Mouse (Mus musculus) adrenal gland, adult (tissue): ENCODE data around the gene Ankdd1b.

Experiments
- DNase-seq, 2 experiments: peaks; one replicate each; pipeline ENCODE4 v3.0.0; 2022 to 2023; ENCODE audit warnings: low spot score in 1 of 2; ENCODE audit not compliant: inconsistent age in 2 of 2

Gene Ankdd1b

GRCm38 (mm10) chr13:96457566-96457965 is 13.4 kb downstream of the Ankdd1b start:
- no peak for DNase-seq

- DNase-seq, result no peak
Observed at GRCm38 (mm10) chr13:96454288-96454687, 16.7 kb downstream of the Ankdd1b start.

- no peak for DNase-seq
Observed at GRCm38 (mm10) chr13:96452621-96453020, 18.4 kb downstream of the Ankdd1b start.

GRCm38 (mm10) chr13:96451386-96452140 is 19.4 kb downstream of the Ankdd1b start:
- DNase-seq, result no peak

DNA sequence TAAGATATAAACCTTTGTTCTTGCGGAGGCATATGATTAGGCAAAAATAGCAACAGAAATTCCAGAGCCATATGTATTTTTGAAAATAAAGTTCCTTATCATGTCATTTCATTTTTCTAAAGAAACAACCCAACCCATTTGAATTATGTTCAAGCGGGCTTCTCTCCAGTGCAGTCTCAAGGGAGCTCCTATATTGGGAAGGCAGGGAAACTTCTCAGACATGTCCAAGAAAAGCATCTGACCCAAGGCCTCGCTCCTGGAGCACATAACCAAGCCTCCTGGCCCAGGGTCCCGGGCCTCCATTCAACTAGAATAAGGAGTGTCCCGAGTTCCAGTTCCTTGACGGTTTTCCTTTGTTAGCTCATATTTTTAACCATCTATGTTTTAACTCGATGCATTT is 20.1 kb downstream of the Ankdd1b start:
- DNase-seq, result no peak

DNA sequence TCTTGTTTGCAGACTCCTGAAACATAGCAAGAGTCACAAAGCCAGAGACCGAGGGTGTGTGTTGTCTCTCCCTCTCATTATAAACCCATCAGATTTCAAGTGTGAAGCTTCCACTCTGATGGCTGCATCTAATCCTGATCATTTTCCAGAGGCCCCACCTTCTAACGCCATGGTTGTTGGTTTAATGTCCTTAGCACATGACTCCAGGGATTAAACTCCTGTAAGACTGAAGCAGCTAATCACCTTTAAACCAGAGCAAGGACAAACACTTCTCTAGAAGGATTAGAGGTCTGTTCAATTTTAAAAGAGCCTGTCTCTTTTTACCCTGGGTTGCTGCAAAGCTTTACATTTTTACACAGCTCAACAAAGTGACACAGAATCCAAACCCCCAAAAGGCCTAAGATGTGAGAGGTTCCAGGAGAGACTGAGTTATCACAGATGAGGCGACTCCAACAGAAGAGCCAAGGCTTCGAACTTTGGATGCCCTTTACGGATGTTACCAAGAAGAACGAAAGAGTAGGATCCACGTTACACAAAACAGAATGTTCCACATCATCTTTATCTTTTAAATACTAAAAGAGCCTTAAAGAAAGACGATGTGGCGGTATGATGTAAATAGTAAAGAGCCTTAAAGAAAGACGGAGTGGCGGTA is 20.7 kb downstream of the Ankdd1b start:
- DNase-seq, result no peak

DNA sequence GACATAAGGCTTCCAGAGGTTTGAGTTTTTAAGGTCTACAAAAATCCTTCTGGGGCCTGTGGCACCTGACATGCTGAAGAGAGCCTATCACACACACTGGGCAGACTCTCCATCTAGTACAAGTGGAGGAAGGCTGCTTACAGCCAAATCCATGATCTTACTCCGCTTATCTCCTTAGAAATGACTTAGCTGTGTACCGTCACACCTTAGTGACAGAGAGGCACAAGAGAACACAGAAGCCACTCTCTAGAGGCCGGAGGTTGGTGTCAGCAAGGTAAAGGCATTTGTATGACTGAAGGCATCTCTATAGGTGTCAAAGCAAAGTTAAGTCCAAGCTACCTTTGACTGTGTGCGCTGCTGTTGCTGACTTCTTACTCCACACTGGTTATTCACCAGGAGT is 30.6 kb downstream of the Ankdd1b start:
- no peak for DNase-seq

DNA sequence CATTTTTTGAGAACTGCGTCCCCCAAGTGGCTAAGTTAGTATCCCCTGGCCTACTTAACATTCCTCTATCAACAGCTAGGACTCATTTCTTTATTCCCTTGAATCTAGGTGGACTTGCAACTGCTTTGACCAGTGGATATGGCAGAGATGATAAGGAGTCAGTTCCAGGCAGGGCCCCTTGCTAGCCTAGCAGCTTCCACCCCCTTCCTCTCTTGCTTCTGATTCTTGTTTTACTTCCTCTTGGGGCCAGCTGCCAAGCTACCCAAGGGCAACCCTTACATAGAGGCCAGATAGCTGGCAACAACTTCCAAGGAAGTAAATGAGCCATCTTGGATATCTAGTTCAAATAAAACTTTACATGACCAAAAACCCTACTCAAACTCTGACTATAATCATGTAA is 34.1 kb downstream of the Ankdd1b start:
- no peak for DNase-seq

DNA sequence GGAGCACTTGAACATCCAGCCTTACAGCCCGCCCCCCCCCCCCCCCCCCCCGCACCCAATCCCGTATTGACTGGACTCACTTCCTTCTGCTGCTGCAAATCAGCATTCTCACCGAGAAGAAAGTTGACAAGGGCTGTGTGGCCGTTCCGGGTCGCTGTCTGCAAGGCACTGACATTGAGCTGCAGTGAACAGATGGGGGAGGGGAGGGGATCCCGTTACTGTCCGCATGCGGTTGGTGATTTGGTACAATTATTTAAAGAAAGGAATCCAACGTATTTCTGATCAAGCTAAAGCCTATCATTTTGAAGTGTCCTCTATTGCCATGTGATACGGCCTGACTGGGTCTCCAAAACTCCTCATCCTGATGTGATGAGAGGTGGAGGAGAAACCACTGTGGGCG is 35.2 kb downstream of the Ankdd1b start:
- peak in 1 of 2 experiments; percentile 59 for DNase-seq

GRCm38 (mm10) chr13:96434899-96435331 is 36.1 kb downstream of the Ankdd1b start:
- DNase-seq, result peak in 1 of 2 experiments; percentile 56

DNA sequence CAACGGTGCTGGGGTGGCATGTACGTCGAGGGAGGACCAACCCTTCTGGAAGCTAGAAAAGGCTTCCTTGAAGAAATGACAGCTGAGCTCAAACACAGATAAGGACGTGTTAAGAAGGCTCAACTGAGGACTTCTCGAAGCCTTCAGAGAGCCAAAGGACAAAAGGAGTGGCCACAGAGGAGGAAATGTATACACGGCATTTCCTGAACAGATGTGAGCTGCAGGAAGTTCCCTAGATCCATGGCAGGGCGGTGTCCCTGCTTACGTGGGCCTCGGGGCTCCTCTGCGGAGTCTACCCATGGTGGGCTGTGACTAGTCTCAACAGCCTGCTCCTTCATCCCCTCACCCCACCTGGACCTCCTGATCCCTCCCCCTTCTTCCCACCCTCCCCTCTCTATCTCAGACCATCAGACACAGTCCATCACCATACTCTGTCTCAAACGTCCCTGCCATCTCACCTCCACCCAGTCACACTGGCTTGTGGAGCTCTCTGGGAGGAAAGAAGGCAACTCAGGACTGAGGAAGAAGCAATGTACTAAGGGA is 37.3 kb downstream of the Ankdd1b start:
- DNase-seq, result no peak

DNA sequence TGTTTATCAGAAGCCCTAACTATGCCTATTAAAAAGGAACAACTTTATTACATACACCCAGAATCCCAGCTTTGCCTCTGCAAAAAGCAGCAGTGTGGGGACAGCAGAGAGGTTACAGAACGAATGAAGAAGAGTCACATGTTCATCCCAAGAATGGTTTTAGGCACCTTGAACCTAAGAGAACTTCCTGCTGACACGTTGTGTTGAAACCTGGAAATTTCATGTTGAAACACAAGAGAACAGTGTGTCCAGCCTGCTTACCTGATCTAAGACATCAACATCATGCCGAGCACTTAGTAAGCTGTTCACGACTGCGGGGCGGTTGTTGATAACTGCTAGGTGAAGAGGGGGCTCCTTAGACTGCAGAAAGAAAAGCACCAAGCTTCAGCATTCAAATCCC is 38.0 kb downstream of the Ankdd1b start:
- no peak for DNase-seq

DNA sequence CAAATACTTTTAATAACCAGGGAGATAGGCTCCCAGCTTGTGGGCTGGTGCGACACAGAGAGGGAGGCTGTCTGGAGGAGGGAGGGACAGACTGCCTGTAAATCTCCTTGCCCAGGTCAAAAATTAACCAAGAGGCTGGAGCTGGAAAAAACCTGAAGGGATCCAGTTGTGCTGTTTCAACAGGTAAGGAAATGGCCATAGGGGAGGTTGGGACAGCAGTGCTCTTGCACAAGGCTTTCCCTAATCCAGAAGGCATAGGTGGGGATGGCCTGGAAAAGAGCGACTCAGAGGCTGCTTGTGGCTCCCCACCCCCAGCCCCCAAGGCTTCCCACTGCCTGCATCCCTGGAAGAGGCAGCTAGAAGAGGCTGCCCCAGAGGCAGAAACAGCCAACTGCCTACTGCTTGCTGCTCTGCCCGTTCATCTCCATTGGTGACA is 38.6 kb downstream of the Ankdd1b start:
- DNase-seq, result peak in 1 of 2 experiments; percentile 80

DNA sequence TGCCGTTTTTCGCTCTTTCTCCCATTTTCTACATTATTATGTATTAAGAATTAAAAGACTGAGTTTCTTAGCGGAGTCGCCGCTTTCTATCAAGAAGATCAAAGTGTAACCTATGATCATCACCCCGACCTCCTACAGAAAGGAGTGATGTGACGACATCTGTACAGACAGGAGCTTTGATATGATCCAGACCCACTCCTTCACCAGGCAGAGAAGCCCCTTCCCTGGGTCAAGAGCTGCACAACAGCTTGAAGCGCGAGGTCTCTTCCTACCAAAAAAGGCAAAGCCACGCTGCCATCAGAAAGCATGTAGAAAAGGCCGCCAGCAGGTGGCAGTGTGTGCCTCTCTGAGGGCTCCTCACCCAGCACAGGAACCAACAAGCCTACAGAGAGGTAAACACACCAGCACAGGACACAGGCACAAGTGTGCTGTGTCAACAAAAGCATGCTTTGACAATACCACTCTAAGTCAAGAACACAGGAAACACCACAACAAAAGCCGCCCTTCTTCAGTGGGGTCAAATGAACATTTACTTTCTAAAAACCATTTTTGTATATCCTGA is 39.3 kb downstream of the Ankdd1b start:
- DNase-seq, result peak; percentile 88 to 96

DNA sequence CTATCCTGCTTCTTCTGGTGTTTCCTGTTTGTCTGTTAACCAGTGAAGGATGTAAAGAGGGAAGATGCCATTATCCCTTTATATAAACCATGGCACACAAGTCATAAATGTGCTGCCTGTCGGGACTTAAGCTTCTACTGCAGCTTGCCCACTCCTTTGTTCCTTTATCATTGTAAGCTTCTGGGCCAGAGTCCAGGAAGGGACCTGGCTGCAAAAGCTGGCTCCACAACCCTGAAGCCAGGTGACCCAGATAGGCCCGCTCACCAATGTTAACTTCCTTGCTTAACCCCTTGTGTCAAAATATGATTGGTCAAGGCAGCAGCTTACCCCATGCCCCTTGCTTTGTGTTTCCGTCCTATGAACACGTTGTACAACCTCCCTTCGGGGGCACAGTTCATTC is 42.5 kb downstream of the Ankdd1b start:
- DNase-seq, result no peak

DNA sequence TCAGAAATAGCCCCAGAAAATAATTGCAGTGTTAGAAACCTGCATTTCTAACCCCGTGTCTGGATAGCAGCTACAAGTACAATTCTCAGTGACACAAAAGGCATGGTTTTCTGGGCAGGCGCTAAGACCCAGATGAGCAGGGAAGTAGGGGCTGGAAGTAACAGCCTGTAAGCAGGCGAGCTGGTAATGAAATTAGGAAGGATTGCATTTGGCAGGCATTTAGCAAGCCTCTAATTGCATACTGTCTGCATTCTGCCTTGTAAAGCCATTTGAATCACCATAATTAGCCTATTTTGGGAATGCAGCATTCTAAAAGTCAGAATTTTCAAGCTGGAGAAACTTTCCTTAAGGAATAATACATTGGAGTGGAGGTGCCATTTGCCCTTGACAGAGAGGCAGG is 45.0 kb downstream of the Ankdd1b start:
- DNase-seq, result no peak

- no peak for DNase-seq
Observed at GRCm38 (mm10) chr13:96424496-96425274, 46.3 kb downstream of the Ankdd1b start.

- DNase-seq, result no peak
Observed at GRCm38 (mm10) chr13:96421230-96421629, 49.8 kb downstream of the Ankdd1b start.

DNA sequence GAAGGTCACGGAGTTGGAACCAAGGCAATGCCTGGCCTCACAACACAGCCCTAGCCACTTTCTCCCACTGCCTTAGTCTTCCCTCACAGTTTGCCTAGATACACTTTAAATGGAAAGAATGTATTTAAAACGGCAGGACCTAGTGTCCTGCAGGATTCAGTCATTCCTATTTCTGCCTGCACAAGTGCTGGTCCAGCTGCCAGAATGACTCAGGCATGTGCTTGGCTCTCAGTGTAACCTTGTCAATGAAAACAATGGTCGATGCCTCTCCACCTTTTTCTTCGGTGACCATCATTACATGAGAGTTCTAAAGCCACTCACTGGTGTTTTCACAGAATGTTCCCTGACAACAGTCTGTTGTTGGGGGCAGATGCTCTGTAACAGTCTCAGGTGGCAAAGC is 52.5 kb downstream of the Ankdd1b start:
- DNase-seq, result peak; percentile 36 to 60

GRCm38 (mm10) chr13:96417261-96417813 is 53.7 kb downstream of the Ankdd1b start:
- DNase-seq, result no peak

- no peak for DNase-seq
Observed at GRCm38 (mm10) chr13:96416380-96416779, 54.6 kb downstream of the Ankdd1b start.
